Mouse (Mus musculus): ENCODE results near the gene Ntm. TPM values are rescaled to one million over a fixed set of nuclear protein-coding genes. Genes with fewer than 3 reads are reported as not detected.

The Ntm gene
- polyA plus RNA-seq, 1 experiment from 2014 or later = 248 TPM

DNA sequence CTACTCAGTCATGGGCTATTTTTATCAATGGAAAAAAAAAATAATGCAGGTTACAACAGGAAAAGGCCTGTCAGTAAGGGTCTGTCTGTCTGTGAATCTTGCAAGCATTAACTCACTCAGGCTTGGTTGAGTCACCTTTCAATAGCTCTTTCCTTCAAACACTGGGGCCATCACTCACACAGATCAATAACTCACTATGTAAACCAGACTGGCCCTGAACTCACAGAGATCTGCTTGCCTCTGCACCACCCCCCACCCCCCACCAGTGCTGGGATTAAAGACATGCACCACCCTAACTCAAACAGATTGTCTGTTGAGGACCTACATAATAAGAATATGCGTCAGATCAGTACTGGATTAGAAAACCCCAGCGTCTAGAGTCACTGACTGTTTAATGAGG lies 466.9 kb downstream of the Ntm start:
- H3K4me2 ChIP-seq = no peak overlapping the region
- no peak overlapping the region for H3K4me3 ChIP-seq (replicated peaks)
- no peak overlapping the region for H3K9ac ChIP-seq (replicated peaks)
- no peaks in the 10 kb centered on the region for H3K9me3 ChIP-seq (replicated peaks)
- H3K4me1 ChIP-seq = peaks cover 8% of the 10 kb centered on the region; the same call in 1 of the 2 replicates
- no peaks in the 10 kb centered on the region for H3K36me3 ChIP-seq
- ATAC-seq (ENCODE audit: low FRiP score) = no peak
- 45% methylated on average over 2 of the region's 2 CpGs for WGBS
- H3K27ac ChIP-seq (replicated peaks) = no peak overlapping the region
- H3K27me3 ChIP-seq (replicated peaks) = no peaks in the 10 kb centered on the region

DNA sequence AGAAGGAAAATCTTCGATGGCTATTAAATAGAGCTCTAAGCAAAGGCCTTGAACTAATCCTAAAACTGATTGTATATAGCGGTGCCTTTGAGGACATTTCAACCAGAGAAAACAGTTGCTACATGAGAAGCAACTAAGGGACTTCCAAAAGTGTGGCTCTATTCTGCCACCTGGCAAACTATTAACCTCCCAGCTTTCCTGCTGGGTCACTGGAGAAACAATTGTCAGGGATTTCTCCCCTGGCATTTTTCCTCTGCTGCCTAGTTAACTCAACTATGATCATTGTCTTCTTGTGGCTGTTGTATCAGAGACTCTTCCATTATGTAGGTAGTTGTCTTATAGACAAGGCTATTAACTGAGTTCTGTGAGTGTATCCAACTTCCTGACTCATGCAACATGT lies 480.7 kb downstream of the Ntm start:
- no peaks in the 10 kb centered on the region for H3K36me3 ChIP-seq
- H3K4me1 ChIP-seq = peaks cover 1% of the 10 kb centered on the region; the same call in 1 of the 2 replicates
- no peaks in the 10 kb centered on the region for H3K27me3 ChIP-seq (replicated peaks)
- H3K9ac ChIP-seq (replicated peaks) = no peak overlapping the region
- no peak overlapping the region for H3K27ac ChIP-seq (replicated peaks)
- no peak overlapping the region for H3K4me2 ChIP-seq
- H3K4me3 ChIP-seq (replicated peaks) = no peak overlapping the region
- ATAC-seq (ENCODE audit: low FRiP score) = no peak
- 92% methylated on average over 2 of the region's 2 CpGs for WGBS
- no peaks in the 10 kb centered on the region for H3K9me3 ChIP-seq (replicated peaks)

DNA sequence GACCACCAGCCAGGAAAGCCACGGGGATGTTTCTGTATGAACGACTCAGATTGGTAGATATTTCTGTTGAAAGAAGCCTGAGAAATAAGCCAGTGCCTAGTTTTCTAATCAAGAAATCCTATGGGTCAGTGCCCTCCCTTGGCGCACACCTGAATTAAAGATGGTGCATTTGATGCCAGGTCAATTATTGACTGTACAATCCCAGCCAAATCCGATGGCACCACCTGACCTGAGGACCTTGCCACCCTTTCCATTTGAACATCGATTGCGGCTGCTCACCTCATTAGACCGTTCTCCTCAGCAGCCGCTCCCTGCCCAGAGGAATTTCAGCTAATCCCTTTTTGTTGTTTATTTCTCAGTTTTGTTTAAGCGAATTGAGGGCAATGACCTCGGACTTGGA lies 483.9 kb downstream of the Ntm start:
- no peaks in the 10 kb centered on the region for H3K27me3 ChIP-seq (replicated peaks)
- no peaks in the 10 kb centered on the region for H3K9me3 ChIP-seq (replicated peaks)
- H3K27ac ChIP-seq (replicated peaks) = no peak overlapping the region
- WGBS = 88% methylated on average over 10 of the region's 10 CpGs
- H3K4me2 ChIP-seq = no peak overlapping the region
- H3K4me1 ChIP-seq = peaks cover 5% of the 10 kb centered on the region; the same call in 1 of the 2 replicates
- ATAC-seq (ENCODE audit: low FRiP score) = no peak
- no peak overlapping the region for H3K4me3 ChIP-seq (replicated peaks)
- no peak overlapping the region for H3K9ac ChIP-seq (replicated peaks)
- no peaks in the 10 kb centered on the region for H3K36me3 ChIP-seq

- no peak overlapping the region for H3K9ac ChIP-seq (replicated peaks)
Measured at GRCm38 (mm10) chr9:29477219-29477618, 485.7 kb downstream of the Ntm start.

DNA sequence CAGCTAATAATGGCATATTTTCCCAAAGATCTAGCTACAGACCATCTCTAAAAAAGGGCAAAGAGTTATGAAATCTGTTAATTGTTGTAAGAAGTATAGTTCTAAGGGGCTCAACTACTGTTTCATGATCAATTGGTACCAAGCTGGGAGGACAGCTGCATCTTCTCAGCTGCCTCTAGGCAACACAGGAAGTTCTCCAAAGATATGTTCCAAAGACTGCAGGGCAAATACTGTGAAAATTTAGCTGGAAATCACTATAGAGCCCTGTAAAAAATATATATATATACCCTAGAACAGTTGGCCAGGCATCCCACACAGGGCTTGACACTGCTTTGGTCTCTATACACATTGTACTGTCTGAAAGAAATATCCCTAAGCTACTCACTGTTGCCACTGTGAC lies 489.5 kb downstream of the Ntm start:
- no peaks in the 10 kb centered on the region for H3K9me3 ChIP-seq (replicated peaks)
- no peaks in the 10 kb centered on the region for H3K36me3 ChIP-seq
- H3K9ac ChIP-seq (replicated peaks) = no peak overlapping the region
- no peak overlapping the region for H3K4me3 ChIP-seq (replicated peaks)
- ATAC-seq (ENCODE audit: low FRiP score) = no peak
- H3K4me2 ChIP-seq = no peak overlapping the region
- H3K27me3 ChIP-seq (replicated peaks) = no peaks in the 10 kb centered on the region
- peaks cover 11% of the 10 kb centered on the region; the same call in 1 of the 2 replicates for H3K4me1 ChIP-seq
- no peak overlapping the region for H3K27ac ChIP-seq (replicated peaks)

More at GRCm38 (mm10) chr9:29477219-29477618, 485.7 kb downstream of the Ntm start:
- H3K4me3 ChIP-seq (replicated peaks) = no peak overlapping the region
- H3K4me2 ChIP-seq = no peak overlapping the region
- no peaks in the 10 kb centered on the region for H3K36me3 ChIP-seq
- no peaks in the 10 kb centered on the region for H3K27me3 ChIP-seq (replicated peaks)
- ATAC-seq (ENCODE audit: low FRiP score) = no peak
- no peak overlapping the region for H3K27ac ChIP-seq (replicated peaks)
- no peaks in the 10 kb centered on the region for H3K9me3 ChIP-seq (replicated peaks)
- peaks cover 9% of the 10 kb centered on the region; the same call in 1 of the 2 replicates for H3K4me1 ChIP-seq
- WGBS = 26% methylated on average over 6 of the region's 6 CpGs

DNA sequence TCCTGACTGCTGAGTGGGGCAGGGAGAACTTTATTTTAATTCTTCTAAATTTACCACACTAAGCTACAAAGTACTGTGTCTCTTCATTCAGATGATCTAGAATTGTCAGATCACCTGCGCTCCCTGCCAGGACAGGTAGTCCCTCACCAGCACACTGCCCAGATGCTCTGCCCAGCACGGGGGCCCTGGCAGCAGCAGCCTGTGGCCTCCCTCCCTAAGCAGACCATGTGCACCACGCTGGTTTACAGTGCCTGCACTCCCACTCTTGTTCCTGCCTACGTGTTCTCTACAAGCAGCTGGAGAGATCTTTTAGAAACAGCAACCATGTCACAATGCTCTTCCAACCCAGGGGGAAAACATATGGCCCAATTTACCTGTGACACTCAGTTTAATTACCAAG lies 490.7 kb downstream of the Ntm start:
- H3K9me3 ChIP-seq (replicated peaks) = no peaks in the 10 kb centered on the region
- 56% methylated on average over 4 of the region's 4 CpGs for WGBS
- H3K4me3 ChIP-seq (replicated peaks) = no peak overlapping the region
- H3K36me3 ChIP-seq = no peaks in the 10 kb centered on the region
- H3K9ac ChIP-seq (replicated peaks) = no peak overlapping the region
- H3K27ac ChIP-seq (replicated peaks) = no peak overlapping the region
- H3K4me1 ChIP-seq = peaks cover 9% of the 10 kb centered on the region; the same call in 1 of the 2 replicates
- ATAC-seq (ENCODE audit: low FRiP score) = no peak
- H3K27me3 ChIP-seq (replicated peaks) = no peaks in the 10 kb centered on the region
- H3K4me2 ChIP-seq = no peak overlapping the region

- no peak overlapping the region for H3K4me3 ChIP-seq (replicated peaks)
- WGBS = 67% methylated on average over 4 of the region's 4 CpGs
- H3K9ac ChIP-seq (replicated peaks) = no peak overlapping the region
- H3K4me2 ChIP-seq = no peak overlapping the region
- no peak for ATAC-seq (ENCODE audit: low FRiP score)
- no peaks in the 10 kb centered on the region for H3K36me3 ChIP-seq
- peaks cover 9% of the 10 kb centered on the region for H3K4me1 ChIP-seq
- no peaks in the 10 kb centered on the region for H3K27me3 ChIP-seq (replicated peaks)
- no peak overlapping the region for H3K27ac ChIP-seq (replicated peaks)
- no peaks in the 10 kb centered on the region for H3K9me3 ChIP-seq (replicated peaks)
Measured at GRCm38 (mm10) chr9:29464756-29465155, 498.2 kb downstream of the Ntm start.

GRCm38 (mm10) chr9:29462970-29463593 lies 499.9 kb downstream of the Ntm start:
- Histone ChIP-seq H3K27ac (replicated peaks) (no peak overlapping the region), H3K9ac (replicated peaks) (no peak overlapping the region), H3K4me1 (peaks cover 19% of the 10 kb centered on the region), H3K36me3 (no peaks in the 10 kb centered on the region), H3K27me3 (replicated peaks) (no peaks in the 10 kb centered on the region), H3K9me3 (replicated peaks) (no peaks in the 10 kb centered on the region), H3K4me2 (no peak overlapping the region), H3K4me3 (replicated peaks) (no peak overlapping the region)
- 87% methylated on average over 10 of the region's 10 CpGs for WGBS
- ATAC-seq (ENCODE audit: low FRiP score) = no peak

DNA sequence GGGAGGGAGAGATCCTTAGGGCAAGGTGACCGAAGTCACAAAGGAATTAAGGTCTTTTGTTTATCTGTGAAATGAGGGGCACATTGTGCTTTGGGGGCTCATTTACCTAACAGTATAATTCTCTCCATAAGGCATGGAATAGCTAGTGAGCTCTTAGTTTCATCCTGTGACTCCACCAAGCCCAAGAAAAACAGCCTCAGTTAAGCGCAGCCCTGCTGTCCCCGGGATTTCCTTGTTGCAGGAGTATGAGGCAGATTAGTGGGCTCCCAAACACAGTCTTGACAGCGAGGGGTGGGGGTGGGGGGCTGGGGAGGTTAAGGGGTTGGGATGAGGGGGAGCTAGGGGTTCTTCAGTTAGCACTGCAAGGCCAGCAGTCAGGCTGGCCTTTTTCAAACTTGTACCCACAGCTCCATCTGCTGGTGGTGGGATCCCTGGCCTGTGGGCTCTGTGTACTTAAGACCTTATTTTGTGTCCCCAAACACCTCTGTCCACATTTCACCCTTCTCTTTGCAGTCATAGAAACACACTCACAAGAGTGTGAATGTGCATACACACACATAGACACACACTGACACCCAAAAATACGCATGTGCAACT lies 504.9 kb downstream of the Ntm start:
- Histone ChIP-seq H3K9ac (replicated peaks) (no peak overlapping the region), H3K27ac (replicated peaks) (no peak overlapping the region), H3K4me2 (no peak overlapping the region), H3K4me3 (replicated peaks) (no peak overlapping the region), H3K9me3 (replicated peaks) (no peaks in the 10 kb centered on the region), H3K27me3 (replicated peaks) (no peaks in the 10 kb centered on the region), H3K4me1 (peaks cover 13% of the 10 kb centered on the region; the same call in 1 of the 2 replicates), H3K36me3 (no peaks in the 10 kb centered on the region)
- 15% methylated on average over 5 of the region's 5 CpGs for WGBS
- peak; percentile 31; the same call in 1 of the 2 replicates for ATAC-seq (ENCODE audit: low FRiP score)

DNA sequence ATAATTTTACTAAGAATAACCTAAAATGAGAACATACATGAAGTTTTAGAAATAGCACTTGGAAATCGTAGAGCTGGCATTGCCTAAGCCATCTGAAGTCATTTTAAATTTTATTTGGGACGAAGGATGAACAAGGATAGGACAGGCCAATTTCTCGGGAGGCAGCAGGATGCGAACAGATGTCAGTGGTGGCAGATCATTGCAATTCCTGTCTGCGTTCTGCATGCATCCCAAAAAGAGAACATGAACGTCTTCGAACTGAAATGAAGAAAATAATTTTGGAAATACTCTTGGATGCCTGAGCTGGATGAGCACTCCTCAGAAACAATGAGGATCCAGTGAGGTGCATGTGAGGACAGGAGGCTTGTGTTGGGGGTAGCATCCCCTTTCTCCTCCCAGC lies 506.9 kb downstream of the Ntm start:
- H3K4me1 ChIP-seq = peaks cover 13% of the 10 kb centered on the region; the same call in 1 of the 2 replicates
- WGBS = 90% methylated on average over 7 of the region's 7 CpGs

DNA sequence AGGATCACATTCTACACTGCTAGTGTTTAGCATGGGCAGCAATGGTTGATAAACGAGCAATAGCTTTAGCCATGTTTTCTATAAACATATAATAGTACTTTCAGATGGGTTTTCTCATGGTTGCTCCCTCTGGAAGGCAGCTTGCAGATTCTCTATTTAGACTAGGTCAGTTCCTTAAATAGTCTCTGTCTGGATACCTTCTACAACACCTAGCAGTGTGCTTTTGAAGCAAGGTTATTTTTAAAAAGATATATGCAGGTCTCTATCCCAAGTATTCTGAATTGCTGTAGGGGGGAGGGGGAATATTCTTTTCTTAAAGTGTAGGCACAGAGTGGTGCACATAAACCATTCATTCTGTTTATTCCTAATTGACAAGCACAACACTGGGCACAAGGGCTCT lies 511.7 kb downstream of the Ntm start:
- H3K4me2 ChIP-seq = no peak overlapping the region
- no peak overlapping the region for H3K27ac ChIP-seq (replicated peaks)
- 92% methylated on average over 1 of the region's 1 CpGs for WGBS
- H3K36me3 ChIP-seq = no peaks in the 10 kb centered on the region
- H3K4me3 ChIP-seq (replicated peaks) = no peak overlapping the region
- no peaks in the 10 kb centered on the region for H3K27me3 ChIP-seq (replicated peaks)
- no peak for ATAC-seq (ENCODE audit: low FRiP score)
- no peak overlapping the region for H3K9ac ChIP-seq (replicated peaks)
- H3K9me3 ChIP-seq (replicated peaks) = no peaks in the 10 kb centered on the region
- H3K4me1 ChIP-seq = no peaks in the 10 kb centered on the region

More for the DNA sequence above, 506.9 kb downstream of the Ntm start:
- no peak overlapping the region for H3K27ac ChIP-seq (replicated peaks)
- H3K36me3 ChIP-seq = no peaks in the 10 kb centered on the region
- no peak overlapping the region for H3K4me2 ChIP-seq
- no peak overlapping the region for H3K9ac ChIP-seq (replicated peaks)
- H3K9me3 ChIP-seq (replicated peaks) = no peaks in the 10 kb centered on the region
- no peak for ATAC-seq (ENCODE audit: low FRiP score)
- no peak overlapping the region for H3K4me3 ChIP-seq (replicated peaks)
- no peaks in the 10 kb centered on the region for H3K27me3 ChIP-seq (replicated peaks)

GRCm38 (mm10) chr9:29444001-29444400 lies 518.9 kb downstream of the Ntm start:
- no peak overlapping the region for H3K4me3 ChIP-seq (replicated peaks)
- ATAC-seq (ENCODE audit: low FRiP score) = no peak
- WGBS = 34% methylated on average over 4 of the region's 4 CpGs

More at GRCm38 (mm10) chr9:29444001-29444400, 518.9 kb downstream of the Ntm start:
- Histone ChIP-seq H3K9ac (replicated peaks) (no peak overlapping the region), H3K4me1 (peaks cover 5% of the 10 kb centered on the region; the same call in 1 of the 2 replicates), H3K9me3 (replicated peaks) (no peaks in the 10 kb centered on the region), H3K27me3 (replicated peaks) (no peaks in the 10 kb centered on the region), H3K36me3 (no peaks in the 10 kb centered on the region), H3K27ac (replicated peaks) (no peak overlapping the region), H3K4me2 (no peak overlapping the region)

Measured in neural tube, embryonic 15.5 days (tissue).